Mouse (Mus musculus): ENCODE measurements around the gene Mpnd. TPM values are rescaled to one million over a fixed set of nuclear protein-coding genes. Genes with fewer than 3 reads are reported as not detected.

Mpnd gene
- polyA plus RNA-seq, 1 experiment, result 110 TPM

DNA sequence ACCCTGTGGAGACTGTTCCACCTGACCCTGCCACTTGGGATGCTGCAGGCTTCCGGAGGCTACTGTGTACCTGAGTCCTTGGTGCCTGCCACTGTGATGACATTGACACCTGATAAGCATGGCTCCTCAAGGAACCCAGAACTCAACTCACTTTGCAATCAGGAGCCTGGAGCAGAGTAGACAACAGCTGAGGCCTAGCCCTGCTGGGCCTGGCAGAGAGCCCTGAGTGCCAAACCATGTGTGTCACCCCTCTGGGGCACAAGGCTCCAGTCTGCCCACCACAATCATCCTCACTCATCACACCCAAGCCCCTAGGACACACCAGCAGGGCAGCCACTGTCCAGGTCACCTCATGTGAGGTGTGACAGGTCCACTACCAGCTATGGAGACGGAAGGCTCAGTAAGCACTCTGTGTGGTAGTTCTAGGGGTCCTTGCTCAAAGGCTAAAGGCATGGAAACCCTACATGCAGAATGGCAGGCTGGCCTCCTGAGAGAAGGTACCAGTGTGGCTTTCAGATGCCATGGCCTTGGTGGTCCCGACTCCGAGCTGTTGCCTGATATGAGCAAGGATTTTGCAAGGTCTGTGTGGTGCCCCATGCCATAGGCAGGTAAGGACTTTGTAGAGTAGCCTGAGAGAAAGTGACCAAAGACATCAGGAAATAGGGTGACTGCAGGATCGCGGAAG is 15.0 kb downstream of the Mpnd start:
- no peak for DNase-seq (ENCODE audit: low read depth)

DNA sequence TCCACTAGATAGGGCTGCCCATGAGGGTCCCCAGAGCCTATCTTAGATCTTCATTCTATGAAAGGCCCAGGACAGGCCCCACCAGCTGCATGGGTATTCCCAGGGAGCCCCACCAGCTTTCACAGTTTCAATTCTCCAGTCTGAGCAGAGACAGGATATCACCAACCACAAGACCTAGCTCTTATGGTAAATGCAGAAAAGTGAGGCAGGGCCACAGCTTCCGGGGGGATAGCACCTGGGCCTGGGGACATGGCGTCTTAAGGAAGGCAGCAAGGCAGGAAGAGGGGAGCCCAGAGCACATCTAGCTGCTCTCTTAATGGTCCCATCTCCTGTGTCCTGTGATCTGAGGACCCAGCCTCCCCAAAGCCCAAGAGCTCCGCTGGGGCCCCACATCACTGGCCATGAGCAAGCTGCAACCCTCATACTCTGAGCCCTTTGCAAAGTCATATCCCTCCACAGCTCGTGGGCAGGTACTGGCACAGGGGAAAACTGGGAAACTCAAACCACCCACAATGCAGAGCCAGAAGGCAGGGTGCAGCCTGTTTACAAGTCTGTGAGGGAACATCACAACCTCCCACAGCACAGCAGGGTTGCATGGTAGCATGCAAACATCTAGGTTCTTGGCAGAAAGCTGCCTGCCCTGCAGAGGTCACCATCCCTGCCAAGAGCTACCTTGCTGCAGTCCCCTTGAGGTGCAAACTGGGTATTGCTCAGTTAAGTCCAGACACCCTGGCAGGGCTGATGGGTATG is 15.8 kb downstream of the Mpnd start:
- no peak for DNase-seq (ENCODE audit: low read depth)

DNA sequence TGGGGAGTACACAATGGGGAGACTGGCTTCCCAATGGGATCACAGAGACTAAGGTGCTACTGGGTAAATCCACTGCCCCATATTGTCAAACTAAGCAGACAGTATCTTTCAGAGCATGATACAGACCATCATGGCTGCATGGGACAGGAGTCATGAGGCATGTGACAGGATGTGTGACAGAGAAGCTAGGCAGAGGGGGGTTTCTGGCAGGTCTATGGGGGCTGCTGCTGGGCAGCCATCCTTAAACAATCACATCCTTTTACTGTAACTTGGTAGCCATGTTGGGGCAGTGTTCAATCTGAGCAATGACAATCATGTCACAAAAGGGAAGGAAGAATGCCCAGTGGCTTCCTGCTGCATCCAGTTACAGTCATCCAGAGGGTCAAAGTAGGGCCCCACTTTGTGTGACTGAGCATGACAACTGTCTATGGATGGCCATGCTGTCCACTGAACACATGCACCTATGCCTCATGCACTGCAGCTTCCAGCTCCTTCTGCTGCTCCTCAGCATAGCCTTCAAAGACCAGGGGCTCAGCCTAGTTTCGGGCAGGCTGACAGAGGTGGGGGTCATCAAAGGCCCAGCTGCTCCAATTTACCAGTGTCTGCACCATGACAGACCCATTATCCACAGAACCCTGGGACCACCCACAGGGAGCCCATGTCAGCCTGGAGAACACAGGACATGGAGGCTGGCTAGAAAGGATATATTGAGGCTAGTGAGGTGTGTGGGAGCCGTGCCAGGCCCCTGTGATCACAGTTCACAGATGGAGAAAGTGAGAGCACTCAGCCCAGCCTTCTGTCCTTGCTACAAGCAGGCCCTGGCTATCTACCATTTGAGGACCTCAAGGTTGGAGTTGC is 16.8 kb downstream of the Mpnd start:
- DNase-seq (ENCODE audit: low read depth), result no peak

DNA sequence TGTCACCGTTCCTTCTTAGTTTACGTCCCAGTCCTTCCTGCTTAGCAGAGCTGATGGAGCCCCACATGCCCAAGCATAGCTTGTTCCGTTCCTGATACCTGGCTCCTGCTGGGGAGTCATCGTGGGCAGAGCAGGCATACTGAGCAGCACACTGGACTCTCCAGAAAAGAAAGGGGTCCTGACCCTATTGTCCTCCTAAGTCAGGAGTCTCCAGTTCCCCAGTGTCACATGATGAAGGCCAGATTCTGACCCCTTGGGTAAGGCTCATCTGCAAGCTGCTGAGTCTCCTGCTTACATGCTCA is 17.4 kb downstream of the Mpnd start:
- DNase-seq (ENCODE audit: low read depth), result no peak

DNA sequence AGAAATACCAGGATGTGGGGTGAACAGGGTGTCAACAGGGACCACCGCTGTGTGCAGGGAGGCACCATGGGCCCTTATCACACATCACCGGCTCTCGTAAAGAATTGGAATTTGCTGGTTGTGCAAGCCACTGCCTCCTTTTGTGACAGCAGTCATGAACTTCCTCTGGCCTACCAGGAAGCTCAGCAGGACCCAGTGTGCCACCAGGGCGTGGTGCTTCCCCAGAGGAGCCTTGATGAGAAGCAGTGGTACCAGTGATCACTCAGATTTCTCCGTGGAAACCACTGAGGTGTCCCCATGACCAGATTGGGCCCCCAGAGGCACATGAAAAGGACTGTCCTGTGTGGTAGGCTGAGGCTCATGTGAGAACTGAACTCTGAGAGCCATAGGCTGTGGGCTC is 17.9 kb downstream of the Mpnd start:
- no peak for DNase-seq (ENCODE audit: low read depth)

DNA sequence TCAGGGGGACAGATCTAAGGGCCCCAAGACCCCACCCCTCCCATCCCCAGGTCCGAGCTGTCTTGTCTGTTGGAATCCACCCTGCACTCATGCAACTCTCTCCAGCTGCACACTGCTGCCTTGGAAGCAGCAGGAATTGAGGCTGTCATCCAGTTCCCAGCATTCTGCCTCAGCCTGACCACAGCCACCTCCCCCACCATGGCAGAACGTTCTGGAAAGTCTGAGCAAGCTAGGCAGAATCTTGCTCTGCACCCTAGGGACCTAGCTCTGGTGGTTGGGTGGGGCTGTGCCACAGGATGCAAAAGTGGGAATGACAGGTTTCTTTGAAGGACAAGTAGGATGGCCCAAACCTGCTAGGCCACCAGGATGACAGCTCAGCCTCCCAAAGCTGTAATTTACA is 19.0 kb downstream of the Mpnd start:
- no peak for DNase-seq (ENCODE audit: low read depth)

DNA sequence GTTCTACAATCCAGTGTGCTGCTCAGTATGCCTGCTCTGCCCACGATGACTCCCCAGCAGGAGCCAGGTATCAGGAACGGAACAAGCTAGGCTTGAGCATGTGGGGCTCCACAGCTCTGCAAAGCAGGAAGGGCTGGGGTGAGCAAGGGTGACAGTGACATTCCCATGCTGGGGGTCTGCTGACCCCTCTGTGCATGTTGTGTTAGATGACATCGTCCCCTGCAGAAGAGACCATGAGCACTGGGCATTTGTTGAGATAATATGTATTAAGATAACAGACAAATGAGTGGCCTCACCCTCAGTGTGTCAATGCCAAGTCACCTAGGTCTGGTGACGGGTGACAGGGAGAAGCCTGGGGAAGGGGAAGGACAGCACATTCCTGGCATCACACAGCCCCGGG is 19.4 kb downstream of the Mpnd start:
- no peak for DNase-seq (ENCODE audit: low read depth)

DNA sequence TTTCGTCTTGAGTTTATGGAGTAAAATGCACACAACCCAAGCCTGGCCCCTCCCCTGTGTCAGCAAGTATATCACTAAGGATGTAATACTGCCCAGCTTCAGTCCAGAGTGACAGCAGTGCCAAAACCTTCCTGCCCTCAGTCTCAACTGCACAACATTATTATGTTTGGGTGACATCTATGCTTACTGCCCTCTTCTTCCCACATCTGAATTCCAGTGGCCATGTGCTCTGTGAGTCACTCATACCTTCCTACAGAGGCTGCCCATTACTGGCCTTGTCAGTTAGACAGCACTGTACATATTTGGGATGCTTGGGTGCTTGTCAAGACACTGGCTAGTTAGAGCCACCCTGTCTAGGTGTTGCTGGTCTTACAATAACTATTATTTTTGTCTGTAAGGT is 20.8 kb downstream of the Mpnd start:
- no peak for DNase-seq (ENCODE audit: low read depth)

DNA sequence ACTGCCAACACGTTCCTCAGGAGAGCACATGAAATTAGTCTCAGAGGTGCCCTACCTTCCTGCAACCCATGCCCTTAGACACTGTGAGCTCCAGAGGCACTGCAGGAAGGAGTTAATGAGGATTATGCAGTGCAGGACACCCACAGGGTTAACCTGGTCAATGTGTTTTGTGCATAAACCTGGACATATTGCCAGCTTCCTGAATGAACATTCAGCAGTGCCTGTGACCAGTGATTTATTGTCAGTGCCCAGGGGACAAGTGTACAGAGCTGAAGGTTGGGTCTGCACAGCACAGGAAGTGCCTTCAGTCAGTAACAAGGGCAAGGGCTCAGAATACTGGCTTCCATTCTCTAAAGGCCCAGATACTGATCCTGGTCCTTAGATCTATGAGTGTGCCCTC is 21.4 kb downstream of the Mpnd start:
- DNase-seq (ENCODE audit: low read depth), result no peak

DNA sequence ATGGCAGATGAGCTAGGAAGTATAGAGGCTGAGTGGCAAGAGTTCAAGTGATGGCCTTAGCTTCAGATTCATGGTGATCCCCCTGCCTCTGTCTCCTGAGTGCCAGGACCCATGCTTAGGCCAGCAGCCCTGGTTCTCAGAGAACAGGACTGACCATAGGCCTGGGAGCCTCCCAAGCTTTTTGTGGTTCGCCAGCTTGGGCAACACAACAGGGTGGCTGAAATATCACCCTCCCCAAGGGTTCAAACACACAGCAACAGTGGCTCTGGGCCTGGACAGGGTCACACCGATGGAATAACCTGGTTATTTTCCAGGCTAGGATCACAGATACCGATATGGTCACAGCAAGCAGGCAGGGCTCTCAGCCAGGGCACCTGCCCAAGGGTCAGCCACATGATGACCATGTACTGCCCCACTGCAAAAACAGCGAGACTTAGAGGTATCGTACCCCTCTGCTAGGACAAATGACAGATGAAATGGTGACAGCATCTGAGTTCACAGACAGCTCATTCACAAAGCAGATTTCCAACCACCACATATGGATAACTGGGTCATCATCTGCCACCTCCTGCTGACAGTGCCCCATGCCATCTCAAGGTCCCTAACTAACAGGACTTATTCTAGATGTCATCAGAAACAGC is 22.4 kb downstream of the Mpnd start:
- no peak for DNase-seq (ENCODE audit: low read depth)

DNA sequence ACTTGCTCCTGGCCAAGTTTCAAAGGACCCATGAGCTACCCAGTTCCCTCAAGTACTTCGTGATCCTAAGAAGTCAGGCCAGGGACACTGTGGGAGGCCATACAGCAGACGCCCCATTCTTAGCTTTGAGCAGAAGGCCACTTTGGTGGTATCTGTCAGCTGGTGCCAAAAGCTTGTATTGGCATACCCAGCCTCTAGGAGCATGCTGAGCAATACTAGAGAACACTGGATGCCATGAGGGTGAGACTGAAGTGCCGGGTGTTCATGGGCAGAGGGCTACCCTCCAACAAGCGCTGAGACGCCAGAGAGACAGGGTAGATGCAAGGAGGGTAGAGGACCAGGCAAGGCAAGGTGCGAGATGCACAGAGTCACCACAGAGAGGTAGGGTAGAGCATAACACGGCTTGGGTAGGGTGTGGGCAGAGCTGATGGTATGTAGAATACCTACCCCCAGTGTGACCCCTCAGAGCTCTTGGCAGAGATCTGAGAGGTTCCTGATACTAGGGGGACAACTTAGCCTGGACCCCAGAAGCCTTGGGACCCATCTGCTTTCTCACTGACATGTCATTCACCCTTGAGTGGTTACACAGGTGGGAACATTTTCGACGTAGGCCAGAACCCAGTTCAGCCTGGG is 24.8 kb downstream of the Mpnd start:
- no peak for DNase-seq (ENCODE audit: low read depth)

DNA sequence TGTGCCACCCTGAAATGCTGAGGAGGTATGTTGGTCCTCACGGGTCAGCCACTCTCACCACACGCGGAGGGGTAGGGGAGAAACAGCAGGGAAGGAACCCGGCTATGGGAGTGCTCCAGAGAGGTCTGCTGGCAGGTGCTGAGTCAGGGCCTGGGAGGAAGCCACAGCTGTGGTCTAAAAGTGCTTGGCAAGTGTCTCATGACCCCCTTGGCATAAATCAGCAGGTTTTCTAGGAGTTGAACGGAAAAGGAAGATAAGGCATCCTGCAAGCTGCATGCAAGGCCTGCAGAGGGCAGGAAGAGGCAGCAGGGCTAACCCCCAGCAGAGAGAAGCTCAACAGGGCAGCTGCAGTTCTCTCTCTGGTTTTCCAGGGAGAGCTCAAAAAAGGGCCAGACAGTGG is 25.4 kb downstream of the Mpnd start:
- DNase-seq (ENCODE audit: low read depth), result no peak

DNA sequence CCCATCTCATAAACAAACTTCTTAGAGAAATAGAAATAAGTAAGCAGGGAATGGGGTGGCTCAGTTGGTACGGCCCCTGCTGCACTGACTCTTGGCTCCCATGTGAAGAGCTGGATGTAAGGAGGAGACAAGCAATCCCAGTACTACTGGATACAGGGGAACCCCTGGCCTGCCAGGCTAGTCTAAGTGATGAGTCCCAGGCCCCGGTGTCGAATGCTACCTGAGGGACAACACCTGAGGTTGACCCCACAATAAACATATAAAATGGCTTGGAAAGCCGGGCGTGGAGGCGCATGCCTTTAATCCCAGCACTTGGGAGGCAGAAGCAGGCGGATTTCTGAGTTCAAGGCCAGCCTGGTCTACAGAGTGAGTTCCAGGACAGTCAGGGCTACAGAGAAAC is 25.9 kb downstream of the Mpnd start:
- no peak for DNase-seq (ENCODE audit: low read depth)

DNA sequence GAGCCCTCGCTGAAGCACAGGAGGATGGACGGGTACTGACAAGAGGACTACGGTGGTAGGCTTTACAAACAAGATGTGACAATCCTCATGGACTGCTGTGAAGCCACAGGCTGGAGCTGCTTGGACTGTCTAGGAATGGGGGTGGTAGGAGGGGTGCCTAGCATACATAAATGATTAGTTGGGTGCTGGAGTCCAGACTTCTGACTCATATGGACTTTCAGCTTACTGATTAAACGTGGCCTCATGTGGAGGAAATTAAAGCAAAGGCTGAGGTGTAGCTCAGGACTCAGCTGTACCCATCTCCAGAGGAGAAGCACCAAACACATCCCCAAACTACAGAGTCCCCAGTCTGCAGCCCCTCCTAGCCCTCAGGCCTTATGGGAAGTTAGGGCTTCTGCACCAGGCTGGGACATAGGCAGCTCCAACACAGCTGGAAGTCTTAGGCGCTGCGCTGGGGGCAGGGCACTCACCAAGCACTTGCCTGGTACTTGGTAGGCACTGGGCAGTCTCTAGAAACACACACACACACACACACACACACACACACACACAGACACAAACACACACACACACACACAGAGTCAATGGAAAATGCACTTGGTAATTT is 26.7 kb downstream of the Mpnd start:
- no peak for DNase-seq (ENCODE audit: low read depth)

DNA sequence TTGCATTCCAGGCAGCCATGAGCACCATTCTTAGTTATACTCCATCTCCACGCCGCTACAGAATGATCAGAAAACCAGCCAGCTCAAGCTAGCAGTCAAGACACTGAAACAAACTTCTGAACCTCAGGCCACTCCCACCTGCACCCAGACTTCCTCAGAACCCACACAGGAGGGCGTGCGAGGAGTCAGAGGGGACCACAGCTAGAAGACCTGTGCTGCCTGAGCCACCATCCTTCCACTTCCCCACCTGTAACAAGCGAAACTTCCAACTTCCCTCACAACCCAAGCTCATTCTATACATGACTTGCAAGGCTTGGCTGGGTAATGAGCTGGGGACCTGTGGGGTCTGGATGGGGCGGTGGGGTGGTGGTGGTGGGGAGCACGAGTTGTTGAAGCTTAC is 27.3 kb downstream of the Mpnd start:
- no peak for DNase-seq (ENCODE audit: low read depth)

DNA sequence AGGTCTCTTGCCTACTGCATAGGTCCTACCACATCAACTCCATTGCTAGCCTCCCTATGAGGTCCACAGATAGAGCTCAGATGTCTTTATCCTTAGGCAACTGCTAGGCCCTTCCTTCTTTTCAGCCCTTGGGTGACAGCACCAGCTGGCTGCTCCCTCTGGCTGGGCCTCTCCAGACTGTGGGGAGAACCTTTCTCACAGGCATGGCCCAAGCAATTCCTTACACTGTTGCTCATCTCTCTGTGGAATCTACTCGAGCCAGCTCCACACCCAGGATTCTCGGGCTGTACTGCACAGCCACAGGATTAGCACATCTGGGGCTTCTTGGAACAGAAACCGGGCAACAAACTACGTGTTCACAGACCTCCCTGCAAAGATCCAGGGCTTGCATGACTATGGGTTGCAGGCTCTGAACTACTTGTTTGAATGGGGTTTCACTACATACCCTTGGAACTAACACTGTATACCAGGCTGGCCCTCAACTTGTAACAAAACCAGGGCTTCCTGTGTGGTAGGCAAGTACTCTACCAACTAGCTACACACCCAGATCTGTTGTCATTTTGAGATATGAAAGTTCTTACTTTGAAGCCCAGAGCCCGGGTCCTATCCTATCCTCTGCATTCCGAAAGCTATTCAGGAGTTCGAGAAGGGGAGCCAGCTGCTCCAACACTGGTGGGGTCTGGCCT is 28.7 kb downstream of the Mpnd start:
- no peak for DNase-seq (ENCODE audit: low read depth)

DNA sequence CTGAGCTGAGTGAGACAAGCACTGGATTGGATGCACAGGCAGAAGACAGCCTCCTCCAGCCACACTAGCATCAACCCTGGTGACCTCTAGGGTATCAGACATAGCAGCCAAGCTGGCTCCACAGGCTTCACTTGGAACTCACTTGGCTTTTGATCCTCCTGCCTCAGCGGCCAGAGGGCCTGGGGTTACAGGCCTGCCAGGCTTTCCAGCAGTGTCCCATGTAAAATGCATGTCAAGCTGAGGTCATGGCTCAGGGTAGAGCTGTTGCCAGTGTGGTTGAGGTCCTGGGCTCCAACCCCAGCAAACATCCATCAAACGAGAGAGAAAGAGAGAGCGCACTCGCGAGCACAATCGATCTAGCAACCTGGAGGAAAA is 29.2 kb downstream of the Mpnd start:
- DNase-seq (ENCODE audit: low read depth), result no peak

DNA sequence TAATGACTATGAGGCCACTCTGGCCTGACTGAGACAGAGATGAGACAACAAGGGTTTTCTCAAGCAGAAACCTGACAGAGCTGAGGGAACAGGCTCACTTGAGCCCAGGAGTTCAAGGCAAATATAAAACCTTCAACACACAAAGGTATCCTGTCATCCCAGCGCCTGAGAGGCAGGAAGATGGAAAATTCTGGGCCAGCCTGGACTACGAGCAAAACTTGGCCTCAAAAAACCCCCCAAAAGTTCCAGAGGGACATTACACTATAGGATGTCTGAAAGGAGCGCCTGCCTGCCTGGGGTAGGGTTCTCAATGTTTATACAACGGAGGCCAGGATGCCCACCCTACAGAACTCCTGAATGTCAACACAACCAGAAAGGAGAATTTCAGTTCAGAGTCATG is 29.7 kb downstream of the Mpnd start:
- no peak for DNase-seq (ENCODE audit: low read depth)

DNA sequence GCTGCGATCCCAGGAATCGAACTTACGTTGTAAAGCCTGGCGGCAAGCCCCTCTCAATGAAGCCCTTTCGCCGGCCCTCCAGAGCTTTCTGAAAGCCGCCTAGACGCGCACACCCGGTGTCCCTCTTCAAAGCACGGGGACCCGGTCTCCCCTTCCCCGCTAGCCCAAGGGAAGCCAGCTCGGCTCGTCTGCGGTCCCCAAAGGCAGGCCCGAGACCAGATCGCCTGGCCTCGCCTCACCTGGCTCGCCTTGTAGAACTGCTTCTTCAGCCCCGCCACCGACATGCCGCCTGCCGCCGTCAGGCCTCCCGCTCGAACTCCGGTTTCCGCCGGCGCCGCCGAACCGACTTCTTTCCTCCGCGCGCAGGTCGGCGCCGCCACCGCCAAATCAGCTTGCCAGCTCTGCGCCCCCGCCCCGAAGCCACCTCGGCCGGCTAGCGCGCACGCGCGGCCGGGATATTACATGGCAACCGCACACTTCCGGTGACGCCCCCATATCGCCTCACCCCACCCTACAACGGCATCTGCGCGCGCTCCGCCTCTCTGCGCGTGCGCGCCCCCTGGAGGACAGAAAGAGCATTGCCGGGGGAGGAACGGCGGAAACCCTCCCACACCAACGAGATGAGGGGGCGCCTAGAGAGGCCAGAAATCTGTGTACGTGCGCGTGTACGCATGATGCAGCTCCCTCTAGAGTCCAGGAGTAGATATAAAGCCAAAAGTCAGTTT is 30.8 kb downstream of the Mpnd start, which contains the start of gene Sh3gl1:
Gene Sh3gl1, minus strand, starts transcription at position 460 of the 725 bp plus-strand sequence.
- DNase-seq (ENCODE audit: low read depth), result peak; percentile 62

DNA sequence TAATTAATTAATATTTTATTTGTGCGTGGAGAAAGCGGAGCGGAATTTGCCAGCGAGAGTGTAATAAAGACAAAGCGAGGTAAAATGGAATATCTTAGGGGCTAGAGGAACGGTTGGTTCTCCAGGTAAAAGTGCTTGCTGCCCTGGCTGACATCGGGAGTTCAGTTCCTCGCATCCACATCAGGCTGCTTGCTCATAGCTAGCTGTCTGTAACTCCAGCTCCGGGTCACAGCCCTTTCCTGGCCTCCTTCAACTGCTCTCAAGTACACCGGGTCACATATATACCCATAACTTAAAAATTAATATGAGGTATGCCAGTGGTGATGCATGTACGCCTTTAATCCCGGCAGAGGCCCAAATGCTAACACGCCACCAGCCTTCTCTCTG is 31.4 kb downstream of the Mpnd start:
- DNase-seq (ENCODE audit: low read depth), result no peak
